Mouse (Mus musculus) urinary bladder, postnatal 4 days (tissue): ENCODE measurements around the gene Ifnk.

Source experiments
- DNase-seq, 2 experiments: peaks; one replicate each; pipeline ENCODE4 v3.0.0; 2021 to 2022; ENCODE audit warnings: low spot score in 2 of 2

Gene Ifnk

GRCm38 (mm10) chr4:35138077-35138476 is 13.8 kb upstream of the Ifnk start:
- no peak for DNase-seq

DNA sequence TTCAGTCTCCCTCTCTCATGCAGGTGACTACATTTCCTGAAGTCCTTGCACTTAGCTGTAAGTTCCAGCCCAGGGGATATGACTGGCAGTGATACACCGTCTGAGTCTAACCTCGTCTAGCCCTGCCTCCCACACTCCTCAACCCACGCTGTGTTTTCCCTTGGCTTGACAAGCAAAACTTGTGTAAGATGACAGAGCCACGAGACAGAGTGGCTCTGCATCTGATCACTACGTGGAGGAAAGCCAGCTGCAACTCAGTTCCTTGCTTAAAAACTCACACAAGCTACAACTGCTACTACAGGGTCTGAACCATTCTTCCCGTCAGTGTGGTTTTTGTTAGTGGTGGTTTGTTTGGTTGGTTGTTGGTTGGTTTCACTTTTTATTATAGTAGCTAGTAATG is 11.5 kb upstream of the Ifnk start:
- no peak for DNase-seq

DNA sequence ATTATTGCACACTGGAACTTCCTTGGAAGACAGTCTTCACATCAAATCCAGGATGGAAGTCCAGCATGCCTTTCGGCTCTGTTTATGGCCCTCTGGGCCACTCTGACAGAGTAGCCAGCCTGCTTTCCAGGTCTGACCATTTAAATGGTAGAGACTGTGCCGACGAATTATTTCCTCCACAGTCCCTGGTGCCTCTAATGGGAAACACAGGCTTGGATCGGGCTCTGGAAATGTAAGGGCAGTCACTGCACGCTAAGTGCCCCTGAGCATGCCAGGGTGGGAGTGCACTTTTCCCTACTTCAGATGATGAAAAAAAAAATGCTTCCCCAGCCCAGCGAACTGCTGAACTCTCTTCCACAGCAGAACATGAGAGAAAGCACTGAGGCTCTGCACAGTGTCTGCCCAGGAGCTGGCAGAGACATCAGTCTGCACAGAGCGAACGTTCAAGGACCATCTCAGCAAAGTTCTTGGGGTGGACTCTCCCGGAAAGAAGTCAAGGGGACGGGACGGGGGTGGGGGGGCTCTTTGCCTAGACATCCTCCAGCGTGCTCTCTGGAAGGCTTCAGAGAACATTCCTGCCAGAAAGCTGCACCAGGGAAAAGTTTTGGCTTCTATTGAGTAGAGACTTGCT is 8.3 kb upstream of the Ifnk start:
- no peak for DNase-seq

DNA sequence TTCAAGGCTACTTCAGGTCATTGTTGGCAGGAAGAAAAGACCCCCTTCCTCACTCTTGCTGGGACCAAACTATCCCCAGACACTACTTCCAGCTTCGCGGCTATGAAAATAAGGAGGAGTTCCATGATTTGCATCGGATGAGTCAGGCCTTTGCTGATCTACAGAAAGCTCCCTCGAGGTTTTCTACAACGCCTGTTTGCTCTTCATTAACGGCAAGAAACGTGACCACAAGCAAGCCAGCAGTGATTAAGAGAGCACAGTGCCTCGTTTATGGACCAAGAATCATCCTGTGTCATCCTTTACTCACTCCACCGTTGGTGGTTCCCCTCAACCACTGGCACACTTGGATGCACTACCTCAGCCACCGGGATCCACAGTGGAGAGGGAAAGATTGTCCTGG is 6.1 kb upstream of the Ifnk start:
- no peak for DNase-seq

GRCm38 (mm10) chr4:35146597-35146996 is 5.3 kb upstream of the Ifnk start:
- DNase-seq, result no peak

- DNase-seq, result no peak
Measured at GRCm38 (mm10) chr4:35148326-35148725, 3.5 kb upstream of the Ifnk start.

DNA sequence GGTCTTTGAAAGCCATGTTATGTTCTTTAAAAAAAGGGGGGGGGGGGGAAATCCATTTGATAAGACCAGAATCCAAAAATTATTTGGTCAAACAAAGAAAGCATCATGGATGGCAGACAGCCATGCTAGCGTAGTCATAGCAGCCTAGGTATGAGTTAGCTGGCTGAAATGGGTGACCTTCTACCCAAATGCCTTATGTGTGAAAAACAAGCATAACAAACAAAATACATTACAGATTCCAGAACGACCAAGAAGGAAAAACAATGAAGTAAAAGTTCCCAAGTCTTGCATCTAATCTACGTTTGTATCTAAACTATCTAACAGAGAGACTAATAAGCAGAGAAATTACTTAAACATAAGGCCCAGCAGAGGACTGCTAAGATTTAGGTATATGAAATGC is 1.1 kb upstream of the Ifnk start:
- DNase-seq, result no peak

- DNase-seq, result no peak
Measured at GRCm38 (mm10) chr4:35154051-35154450, 2.2 kb downstream of the Ifnk start.

DNA sequence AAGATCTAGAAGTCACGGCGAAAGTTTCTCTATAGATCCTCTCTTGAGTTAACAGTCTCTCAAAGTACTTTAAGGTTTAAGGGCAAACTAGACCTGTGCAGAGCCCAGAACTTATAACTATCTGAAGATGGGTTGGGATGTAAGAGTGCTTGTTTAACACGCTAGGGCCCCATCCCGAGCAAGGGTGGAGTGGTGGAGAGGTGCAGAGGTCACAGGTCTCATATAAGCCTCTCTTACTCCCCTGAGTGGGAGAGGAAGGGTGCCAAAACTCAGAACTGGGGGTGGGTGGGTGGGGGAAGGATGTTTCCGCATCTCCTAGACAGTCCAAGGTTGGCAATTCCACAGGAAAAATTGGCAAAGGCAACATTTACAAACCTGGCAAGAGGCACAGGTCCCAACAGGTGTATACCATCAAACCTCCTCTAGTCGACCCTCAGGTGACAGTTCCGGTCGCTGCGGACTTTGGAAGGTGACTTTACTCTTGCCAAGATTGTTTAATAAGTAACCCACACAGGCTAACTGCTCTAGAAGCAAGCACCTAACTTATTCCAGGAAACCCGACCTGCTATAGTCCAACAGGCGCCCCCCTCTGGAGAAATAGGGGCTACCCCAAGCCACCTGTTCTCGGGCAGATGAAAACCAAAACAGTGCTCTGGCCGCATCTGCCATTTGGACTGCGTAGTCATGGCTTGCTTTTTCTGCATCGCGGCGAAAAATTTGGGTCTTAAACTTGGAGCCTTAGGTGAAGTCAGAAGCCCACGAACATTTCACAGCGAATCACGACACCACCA is 3.5 kb downstream of the Ifnk start:
- DNase-seq, result peak in 1 of 2 experiments; percentile 60

DNA sequence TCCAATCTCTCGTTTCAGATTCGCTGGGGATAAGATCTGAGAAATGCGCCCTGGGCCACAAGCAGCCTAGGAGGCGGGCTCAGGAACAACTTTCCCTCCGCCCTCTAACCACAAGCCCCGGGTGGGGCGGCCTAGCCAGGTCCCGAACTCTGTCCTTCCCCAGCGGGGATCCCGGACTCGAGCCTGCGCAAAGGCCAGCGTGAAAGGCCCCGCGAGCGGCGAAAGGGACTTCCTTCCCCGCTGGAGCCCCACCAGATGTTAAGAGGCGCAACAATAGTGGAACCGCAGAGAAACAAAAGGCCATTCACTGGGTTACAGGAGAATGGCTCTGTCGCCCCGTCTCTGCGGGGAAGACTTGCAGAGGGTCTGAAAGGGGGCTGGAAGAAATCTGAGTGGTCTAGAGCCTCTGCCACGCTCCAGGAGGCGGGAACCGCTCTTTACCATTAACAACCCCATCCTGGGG is 4.3 kb downstream of the Ifnk start:
- peak; percentile 54 to 71 for DNase-seq

DNA sequence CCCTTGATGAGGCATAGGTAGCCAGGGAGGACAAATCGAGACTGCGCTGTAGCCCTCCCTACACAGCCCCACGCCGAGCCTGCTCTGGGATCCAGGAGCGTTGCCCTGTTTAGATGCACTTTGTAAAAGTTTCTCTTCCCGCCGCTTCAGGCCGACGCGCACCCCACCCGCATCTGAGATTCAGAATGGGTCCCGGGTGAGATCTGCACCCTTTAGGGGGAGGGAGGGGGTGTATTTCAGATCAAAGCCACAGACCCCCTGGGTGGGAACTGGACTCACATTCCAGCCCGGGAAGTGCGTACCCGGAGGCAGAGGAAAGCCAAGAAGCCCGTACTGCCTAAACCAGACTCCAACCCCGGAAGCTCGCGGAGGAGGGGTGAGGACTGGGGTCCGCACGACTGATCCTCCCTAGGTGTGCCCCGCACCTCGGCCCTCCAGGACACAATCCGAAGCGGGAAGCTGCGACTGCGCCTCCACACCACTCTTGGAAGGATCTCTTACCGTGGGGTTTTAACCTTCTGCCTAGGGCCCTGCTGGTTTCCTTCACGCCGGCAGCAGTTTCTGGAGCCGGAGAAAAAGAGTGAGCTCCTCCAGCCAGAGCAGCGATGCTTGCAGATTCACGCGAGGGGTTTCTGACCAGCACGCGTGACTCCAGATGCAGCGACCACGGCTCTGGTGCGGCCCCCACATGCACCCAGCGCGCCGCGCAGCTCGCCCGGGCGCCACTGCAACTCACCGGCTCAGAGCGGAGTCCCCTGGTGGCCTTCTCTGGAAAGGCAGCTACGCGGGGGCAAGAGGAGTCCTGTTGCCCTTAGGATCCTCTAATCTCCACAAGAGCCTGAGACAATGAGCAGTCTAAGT is 5.1 kb downstream of the Ifnk start, which contains the start of gene Mob3b:
Gene Mob3b (minus strand): TSS at position 734 of the 861 bp plus-strand sequence.
- DNase-seq, result peak; percentile 76 to 88

DNA sequence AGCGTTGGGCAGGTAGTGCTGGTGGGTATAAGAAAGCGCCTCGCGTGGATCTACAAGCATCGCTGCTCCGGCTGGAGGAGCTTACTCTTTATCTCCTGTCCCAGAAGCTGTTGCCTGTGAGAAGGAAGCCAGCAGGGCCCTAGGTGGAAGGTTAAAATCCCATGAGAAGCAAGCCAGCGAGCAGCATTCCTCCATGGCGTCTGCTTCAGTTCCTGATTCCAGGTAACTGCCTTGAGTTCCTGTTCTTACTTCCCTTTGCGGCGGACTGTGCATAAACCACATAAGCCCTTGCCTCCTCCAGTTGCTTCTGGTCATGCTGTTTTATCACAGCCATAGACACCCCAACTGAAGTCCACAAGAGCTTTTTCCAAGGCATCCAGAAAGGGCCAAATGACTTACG is 6.0 kb downstream of the Ifnk start:
- DNase-seq, result no peak

- no peak for DNase-seq
Measured at GRCm38 (mm10) chr4:35165275-35165674, 13.4 kb downstream of the Ifnk start.

- no peak for DNase-seq
Measured at GRCm38 (mm10) chr4:35165947-35166346, 14.1 kb downstream of the Ifnk start.

DNA sequence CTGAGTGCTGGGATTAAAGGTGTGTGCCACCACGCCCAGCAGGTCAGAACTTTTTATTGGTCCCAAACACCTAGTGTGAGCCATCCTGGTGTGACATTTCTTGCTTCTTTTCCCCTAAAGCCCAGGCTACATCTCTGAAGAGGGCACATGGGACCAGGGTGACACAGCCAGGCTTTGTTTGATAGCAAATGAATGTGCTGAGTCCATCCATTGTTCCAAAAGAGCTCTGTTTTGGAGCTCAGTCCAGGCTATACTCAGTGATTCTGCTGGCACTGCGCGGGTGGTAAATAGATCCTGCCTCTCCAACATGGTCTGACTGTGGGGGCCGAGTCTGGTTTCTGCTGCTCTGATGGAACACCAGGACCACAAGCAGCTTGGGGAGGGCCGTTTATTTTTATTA is 16.0 kb downstream of the Ifnk start:
- DNase-seq, result no peak

DNA sequence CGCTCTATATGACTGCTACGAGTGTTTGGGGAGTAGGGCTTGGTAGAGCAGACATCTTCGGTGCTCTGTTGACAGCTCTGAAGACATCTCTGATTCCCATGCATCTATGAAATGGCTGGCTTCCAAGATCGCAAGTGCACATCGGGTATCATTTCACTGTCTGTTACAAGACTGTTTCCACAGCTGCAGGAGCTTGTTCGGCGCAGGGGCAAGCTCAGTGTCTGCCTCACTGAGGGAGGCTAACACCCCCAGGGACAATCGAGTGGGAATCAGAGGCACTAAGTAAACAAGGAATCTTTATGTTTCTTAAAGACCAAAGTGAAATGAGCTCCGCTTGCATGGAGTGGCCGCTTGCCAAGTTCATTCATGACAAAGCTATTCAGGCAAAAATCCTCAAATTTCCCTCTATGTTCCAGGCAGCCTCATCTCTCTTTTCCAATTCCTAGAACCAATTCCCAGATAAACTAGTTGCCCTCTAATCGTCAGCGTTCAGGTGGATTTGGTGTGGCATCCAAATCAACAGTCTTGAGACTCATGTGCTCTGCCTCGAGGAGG is 17.8 kb downstream of the Ifnk start:
- no peak for DNase-seq

GRCm38 (mm10) chr4:35172471-35172870 is 20.6 kb downstream of the Ifnk start:
- no peak for DNase-seq

DNA sequence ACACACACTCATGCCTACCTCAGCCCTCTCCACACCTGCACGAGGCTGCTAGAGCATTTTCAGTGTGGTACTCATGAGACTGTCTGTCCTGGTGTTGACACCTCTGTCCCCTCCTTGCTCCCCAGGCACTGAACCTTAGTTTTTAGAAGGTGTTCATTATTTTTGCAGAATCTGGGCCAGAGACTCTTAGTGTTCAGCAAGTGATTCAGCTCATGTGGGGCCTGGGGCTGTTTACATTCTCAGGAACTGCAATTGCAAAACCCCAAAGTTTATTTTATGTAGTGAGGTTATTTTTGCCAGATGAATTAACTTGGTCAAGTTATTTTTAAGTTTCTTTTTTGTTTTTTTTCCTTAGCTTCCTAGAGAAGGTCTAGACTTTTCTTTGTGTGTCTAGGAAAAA is 21.7 kb downstream of the Ifnk start:
- DNase-seq, result no peak

DNA sequence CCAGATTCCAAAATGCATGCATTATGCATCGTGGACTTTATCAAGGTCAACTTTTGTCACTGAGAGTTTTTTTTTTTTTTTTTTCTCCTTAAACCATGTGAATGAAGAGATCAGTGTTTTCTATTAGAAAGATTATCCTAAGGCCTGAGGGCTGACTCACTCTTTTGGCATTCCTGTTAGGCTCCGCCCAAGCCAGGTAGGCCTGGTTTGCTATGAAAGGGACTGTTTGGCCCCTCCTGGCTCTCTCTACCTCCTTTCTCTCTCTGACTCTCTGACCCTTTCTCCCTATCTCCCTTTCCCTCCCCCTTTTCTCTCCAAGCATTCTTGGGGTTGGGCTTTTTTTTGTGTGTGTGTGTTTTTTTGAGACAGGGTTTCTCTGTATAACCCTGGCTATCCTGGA is 23.7 kb downstream of the Ifnk start:
- no peak for DNase-seq

- DNase-seq, result no peak
Measured at GRCm38 (mm10) chr4:35177926-35178645, 26.2 kb downstream of the Ifnk start.

DNA sequence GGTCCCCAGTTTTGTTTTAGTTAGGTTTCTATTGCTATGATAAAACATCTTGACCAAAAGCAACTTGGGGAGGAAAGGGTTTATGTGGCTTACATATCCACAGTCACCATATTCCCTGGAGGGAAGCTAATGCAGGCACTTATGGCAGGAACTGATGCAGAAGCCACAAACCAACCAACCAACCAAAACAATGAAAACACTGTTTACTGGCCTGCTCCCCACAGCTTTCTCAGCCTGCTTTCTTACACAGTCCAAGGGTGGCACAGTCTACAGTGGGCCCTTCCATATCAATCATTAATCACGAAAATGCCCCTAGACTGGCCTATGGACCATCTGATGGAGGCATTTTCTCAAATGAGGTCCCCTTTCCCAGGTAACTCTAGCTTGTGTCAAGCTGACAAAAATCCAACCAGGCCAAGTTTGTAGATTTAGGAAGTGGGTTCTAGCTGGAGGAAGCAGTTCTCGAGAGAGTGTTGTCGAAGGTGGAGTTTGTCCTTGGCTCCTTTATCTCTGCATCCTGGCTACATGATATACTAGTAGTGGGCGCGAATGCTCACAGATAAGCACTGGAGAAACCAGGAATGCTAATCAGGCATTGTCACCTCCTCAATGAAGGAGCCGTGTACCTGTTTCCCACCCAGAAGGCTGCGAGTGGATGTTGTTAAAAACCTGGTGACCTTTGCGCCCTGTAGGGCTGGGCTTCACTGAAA is 35.9 kb downstream of the Ifnk start:
- no peak for DNase-seq
